Mouse (Mus musculus) ES-E14 (cell line): ENCODE measurements around the gene Sirt4.

Experiments
- CHD2 ChIP-seq: IDR thresholded peaks from 2 replicates; pipeline ENCODE4 v1.6.1; 2014; ENCODE audit warnings: mild to moderate bottlenecking, low read depth, low read length, inconsistent platforms
- HCFC1 ChIP-seq: IDR thresholded peaks from 2 replicates; pipeline ENCODE4 v1.6.1; 2012; ENCODE audit warnings: low read length, inconsistent platforms, borderline replicate concordance; ENCODE audit not compliant: insufficient read depth
- ZC3H11A ChIP-seq: IDR thresholded peaks from 2 replicates; pipeline ENCODE4 v1.6.1; 2012; ENCODE audit warnings: low read depth, mild to moderate bottlenecking, inconsistent platforms, low read length, borderline replicate concordance

DNA sequence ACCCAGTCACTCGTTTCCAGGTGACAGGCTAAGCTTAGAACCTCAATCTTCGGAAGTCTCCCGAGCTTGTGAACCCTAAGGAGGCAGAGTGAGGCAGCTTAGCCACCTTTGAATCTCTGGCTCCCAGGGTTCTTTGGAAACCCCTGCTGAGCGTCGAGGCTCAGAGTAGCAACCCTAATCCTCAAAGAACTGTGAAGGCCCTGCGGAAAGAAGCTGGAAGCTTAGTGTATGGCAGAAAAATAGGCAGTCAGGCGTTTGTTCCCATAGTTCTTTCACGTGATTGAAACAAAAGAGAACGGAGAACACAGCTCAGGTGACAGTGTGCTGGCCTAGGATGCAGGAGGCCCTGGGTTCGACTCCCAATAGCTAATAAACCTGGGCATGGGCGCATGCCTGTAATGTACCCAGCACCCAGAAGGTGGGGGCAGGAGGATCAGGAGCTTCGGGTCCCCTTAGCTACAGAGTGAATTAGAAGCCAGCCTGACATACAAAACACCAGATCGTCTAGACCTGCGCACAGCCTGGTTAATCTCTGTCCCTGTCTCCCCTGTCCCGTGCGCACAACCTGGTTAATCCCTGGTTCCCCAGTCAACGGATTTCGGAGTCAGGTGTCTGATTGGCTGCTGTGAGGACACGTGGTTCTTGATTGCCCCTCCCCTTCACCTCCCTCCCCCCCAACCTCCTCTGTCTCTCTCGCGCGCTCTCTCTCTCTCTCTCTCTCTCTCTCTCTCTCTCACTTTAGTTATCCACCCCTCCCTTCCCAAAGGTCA, 9.0 kb downstream of the Sirt4 start:
- no peak for TF ChIP-seq CHD2
- TF ChIP-seq HCFC1, result no peak
- TF ChIP-seq ZC3H11A, result no peak
